Mouse (Mus musculus) intestine, embryonic 16.5 days (tissue): ENCODE measurements around the gene Tnnc1. TPM values are rescaled to one million over a fixed set of nuclear protein-coding genes. Genes with fewer than 3 reads are reported as not detected.
A peak's percentile ranks its signal among the peaks of the same experiment; 100 is the strongest.

Experiments used
- ATAC-seq: fragments of 200-750 bp; cut with Nextera tagmentation; 2 replicates; pipeline ENCODE4 v1.8.0; 2017; ENCODE audit warnings: moderate TSS enrichment, moderate library complexity
- H3K27ac ChIP-seq: fragments of 300-500 bp; sonication (generic); 2 replicates; pipeline ENCODE4 v1.5.1; 2014; ENCODE audit warnings: mild to moderate bottlenecking, low read length
- H3K27me3 ChIP-seq: fragments of 300-500 bp; sonication (generic); replicated peaks from 2 replicates; pipeline ENCODE4 v1.6.1; 2014; ENCODE audit warnings: low read length, control low read depth, mixed read lengths; ENCODE audit not compliant: control insufficient read depth, insufficient read depth
- H3K36me3 ChIP-seq: fragments of 300-500 bp; sonication (generic); 2 replicates; pipeline ENCODE4 v1.6.1; 2014; ENCODE audit warnings: low read length, control low read depth; ENCODE audit not compliant: control insufficient read depth, insufficient read depth
- H3K4me1 ChIP-seq: fragments of 300-500 bp; sonication (generic); 2 replicates; pipeline ENCODE4 v1.6.1; 2014; ENCODE audit warnings: low read length, control low read depth, mixed read lengths; ENCODE audit not compliant: control insufficient read depth, insufficient read depth
- H3K4me2 ChIP-seq: fragments of 300-500 bp; sonication (generic); 2 replicates; pipeline ENCODE4 v1.6.1; 2014; ENCODE audit warnings: low read depth, low read length, control low read depth
- H3K4me3 ChIP-seq: fragments of 300-500 bp; sonication (generic); 2 replicates; pipeline ENCODE4 v1.5.1; 2014; ENCODE audit warnings: mild to moderate bottlenecking, low read length
- H3K9ac ChIP-seq: fragments of 300-500 bp; sonication (generic); 2 replicates; pipeline ENCODE4 v1.6.1; 2014; ENCODE audit warnings: low read depth, low read length
- H3K9me3 ChIP-seq: fragments of 300-500 bp; sonication (generic); 2 replicates; pipeline ENCODE4 v1.6.1; 2016; ENCODE audit warnings: low read length, control low read depth; ENCODE audit not compliant: control insufficient read depth
- WGBS: fragments of 180-500 bp; shearing (Covaris S2); extraction: QIAGEN DNeasy Blood & Tissue Kit; methylation state at CpG from one replicate; pipeline ENCODE4 v1.1.7; 2014; 5-methylcytosine and 5-hydroxymethylcytosine counted together
- polyA plus RNA-seq: library from polyadenylated mRNA; unstranded; fragments of >200 nt; fragmentation: Nextera tagmentation; extraction: Ambion mirVana; gene quantifications from 2 replicates; pipeline ENCODE4 v1.2.1, GENCODE M21; 2015

Tnnc1 gene
- polyA plus RNA-seq, 1 experiment from 2014 or later: 3.7 TPM

GRCm38 (mm10) chr14:31215157-31216002 lies 7.3 kb downstream of the Tnnc1 start:
- Histone ChIP-seq H3K4me1 (0 out of 2 replicates have a peak, but pooled peaks cover 4% of the 10 kb centered on the region), H3K27me3 (no peaks in the 10 kb centered on the region), H3K36me3 (no peaks in the 10 kb centered on the region), H3K9me3 (no peaks in the 10 kb centered on the region), H3K9ac (0 out of 2 replicates have a peak overlapping the region, but pooled peaks have one; percentile 23), H3K4me2 (no peak overlapping the region), H3K27ac (peak overlapping the region; percentile 10; the same call in 1 of the 2 replicates), H3K4me3 (no peak overlapping the region)
- ATAC-seq: peak; percentile 36
- WGBS: 30% methylated on average over 15 of the region's 15 CpGs

- Histone ChIP-seq H3K27me3 (no peaks in the 10 kb centered on the region), H3K4me3 (no peak within 1 kb of the TSS), H3K4me2 (peak within 1 kb of the TSS; percentile 4; the same call in 1 of the 2 replicates), H3K36me3 (no peaks in the 10 kb centered on the region), H3K4me1 (0 out of 2 replicates have a peak, but pooled peaks cover 4% of the 10 kb centered on the region), H3K9me3 (no peaks in the 10 kb centered on the region), H3K9ac (peak within 1 kb of the TSS; percentile 49), H3K27ac (peak within 1 kb of the TSS; percentile 10; the same call in 1 of the 2 replicates)
- WGBS: 71% methylated on average over 2 of the region's 2 CpGs
- no peak for ATAC-seq
Measured at GRCm38 (mm10) chr14:31216846-31217245, 8.7 kb downstream of the Tnnc1 start, which contains the start of gene Nisch. Nisch (minus strand) TSS chr14:31216946.

- ATAC-seq: peak; percentile 81
- Histone ChIP-seq H3K36me3 (no peaks in the 10 kb centered on the region), H3K4me3 (no peak within 1 kb of the TSS), H3K27ac (no peak within 1 kb of the TSS), H3K4me1 (0 out of 2 replicates have a peak, but pooled peaks cover 4% of the 10 kb centered on the region), H3K4me2 (peak within 1 kb of the TSS; percentile 4; the same call in 1 of the 2 replicates), H3K27me3 (no peaks in the 10 kb centered on the region), H3K9me3 (no peaks in the 10 kb centered on the region), H3K9ac (peak within 1 kb of the TSS; percentile 49)
- WGBS: 8% methylated on average over 11 of the region's 11 CpGs
Measured at GRCm38 (mm10) chr14:31217666-31218065, 9.6 kb downstream of the Tnnc1 start, which contains the start of gene Sema3g. Sema3g (plus strand) TSS chr14:31217860.

GRCm38 (mm10) chr14:31226978-31227377 lies 18.9 kb downstream of the Tnnc1 start:
- no peak overlapping the region for H3K9ac ChIP-seq
- H3K4me3 ChIP-seq: no peak overlapping the region
- ATAC-seq: peak; percentile 80
- H3K9me3 ChIP-seq: no peaks in the 10 kb centered on the region
- 38% methylated on average over 4 of the region's 4 CpGs for WGBS
- peaks cover 9% of the 10 kb centered on the region for H3K4me1 ChIP-seq
- peak overlapping the region; percentile 49 for H3K27ac ChIP-seq
- no peaks in the 10 kb centered on the region for H3K36me3 ChIP-seq
- no peaks in the 10 kb centered on the region for H3K27me3 ChIP-seq
- no peak overlapping the region for H3K4me2 ChIP-seq

- H3K4me2 ChIP-seq: no peak overlapping the region
- H3K27ac ChIP-seq: no peak overlapping the region
- H3K9me3 ChIP-seq: no peaks in the 10 kb centered on the region
- no peaks in the 10 kb centered on the region for H3K27me3 ChIP-seq
- no peak overlapping the region for H3K4me3 ChIP-seq
- WGBS: 71% methylated on average over 6 of the region's 6 CpGs
- H3K9ac ChIP-seq: no peak overlapping the region
- H3K4me1 ChIP-seq: peaks cover 9% of the 10 kb centered on the region
- no peaks in the 10 kb centered on the region for H3K36me3 ChIP-seq
- ATAC-seq: no peak
Measured at GRCm38 (mm10) chr14:31228234-31228633, 20.1 kb downstream of the Tnnc1 start.

- Histone ChIP-seq H3K27me3 (no peaks in the 10 kb centered on the region), H3K4me3 (no peak overlapping the region), H3K36me3 (no peaks in the 10 kb centered on the region), H3K4me1 (peaks cover 6% of the 10 kb centered on the region; the same call in 1 of the 2 replicates), H3K4me2 (no peak overlapping the region), H3K27ac (no peak overlapping the region), H3K9ac (no peak overlapping the region), H3K9me3 (no peaks in the 10 kb centered on the region)
- 64% methylated on average over 8 of the region's 8 CpGs for WGBS
- ATAC-seq: no peak
Measured at GRCm38 (mm10) chr14:31230442-31230841, 22.3 kb downstream of the Tnnc1 start.

GRCm38 (mm10) chr14:31232404-31233069 lies 24.4 kb downstream of the Tnnc1 start:
- no peak overlapping the region for H3K9ac ChIP-seq
- no peaks in the 10 kb centered on the region for H3K27me3 ChIP-seq
- 0 out of 2 replicates have a peak, but pooled peaks cover 6% of the 10 kb centered on the region for H3K4me1 ChIP-seq
- no peak for ATAC-seq
- H3K27ac ChIP-seq: 0 out of 2 replicates have a peak overlapping the region, but pooled peaks have one; percentile 5
- no peaks in the 10 kb centered on the region for H3K36me3 ChIP-seq
- H3K4me3 ChIP-seq: no peak overlapping the region
- WGBS: 80% methylated on average over 13 of the region's 13 CpGs
- H3K4me2 ChIP-seq: no peak overlapping the region
- H3K9me3 ChIP-seq: no peaks in the 10 kb centered on the region

GRCm38 (mm10) chr14:31233070-31233995 lies 25.2 kb downstream of the Tnnc1 start:
- peak; percentile 29; the same call in 1 of the 2 replicates for ATAC-seq
- Histone ChIP-seq H3K9ac (no peak overlapping the region), H3K4me2 (no peak overlapping the region), H3K36me3 (no peaks in the 10 kb centered on the region), H3K9me3 (no peaks in the 10 kb centered on the region), H3K27me3 (no peaks in the 10 kb centered on the region), H3K4me1 (0 out of 2 replicates have a peak, but pooled peaks cover 6% of the 10 kb centered on the region), H3K4me3 (no peak overlapping the region), H3K27ac (no peak overlapping the region)
- 76% methylated on average over 14 of the region's 14 CpGs for WGBS
